Mouse (Mus musculus): Measurements from ENCODE around the gene Gm49318. TPM values are rescaled to one million over a fixed set of nuclear protein-coding genes. Genes with fewer than 3 reads are reported as not detected.
"Not testable (repeated sequence)": the region's sequence is repeated elsewhere in the genome, so short reads cannot be mapped to it uniquely, and the experiment has no call there.

The Gm49318 gene
- total RNA-seq, 2 experiments from 2014 or later = 1.4 to 3.7 TPM

DNA sequence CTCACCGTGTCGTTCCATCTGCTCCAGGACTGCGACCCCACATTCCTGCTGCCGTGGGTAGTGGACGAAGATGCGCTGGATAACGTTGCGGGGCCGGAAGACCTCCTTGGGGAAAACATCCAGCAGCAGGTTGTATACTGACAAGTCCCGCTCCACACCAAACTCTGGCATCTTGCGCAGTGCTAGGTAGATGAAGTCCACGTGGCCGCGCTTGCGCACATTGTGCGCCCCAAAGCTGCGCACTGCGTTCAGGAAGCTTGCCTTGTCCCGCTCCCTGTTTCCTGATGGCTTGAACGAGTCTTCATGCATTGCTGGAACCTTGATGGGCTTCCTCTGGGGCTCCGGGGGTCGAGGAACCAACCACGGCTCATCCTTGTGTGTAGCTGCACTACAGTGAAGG, 5.2 kb upstream of the Gm49318 start:
- intact Hi-C loops (cut with DNase I) = no loop called here
- DNase-seq (ENCODE audit: low spot score in 2 of 2) = no peak

- intact Hi-C loops (cut with DNase I); DNase-seq (ENCODE audit: low spot score in 2 of 2): not testable (repeated sequence)
Measured at GRCm38 (mm10) chr9:22075778-22076177, 4.7 kb upstream of the Gm49318 start.

DNA sequence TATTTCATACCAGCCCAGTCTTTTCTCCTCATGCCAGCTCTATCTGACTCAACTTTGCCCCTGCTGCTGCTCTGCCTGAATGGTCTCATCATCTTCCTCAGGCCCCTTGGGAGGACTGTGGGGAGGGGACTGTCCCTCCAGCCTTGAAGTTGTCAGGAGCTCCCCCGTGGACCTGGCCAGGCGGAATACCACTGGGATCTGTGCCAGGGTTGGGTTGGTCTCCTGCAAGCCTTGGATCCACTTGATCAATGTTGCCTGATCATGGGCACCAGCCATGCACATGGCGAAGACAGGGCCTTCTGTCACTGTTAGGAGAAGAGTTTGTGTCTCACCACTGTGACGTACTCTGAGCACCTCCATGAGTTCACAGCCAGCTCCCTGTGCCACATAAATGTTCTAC, 1.2 kb upstream of the Gm49318 start:
- DNase-seq (ENCODE audit: low spot score in 2 of 2) = no peak
- intact Hi-C loops (cut with DNase I) = no loop called here

DNA sequence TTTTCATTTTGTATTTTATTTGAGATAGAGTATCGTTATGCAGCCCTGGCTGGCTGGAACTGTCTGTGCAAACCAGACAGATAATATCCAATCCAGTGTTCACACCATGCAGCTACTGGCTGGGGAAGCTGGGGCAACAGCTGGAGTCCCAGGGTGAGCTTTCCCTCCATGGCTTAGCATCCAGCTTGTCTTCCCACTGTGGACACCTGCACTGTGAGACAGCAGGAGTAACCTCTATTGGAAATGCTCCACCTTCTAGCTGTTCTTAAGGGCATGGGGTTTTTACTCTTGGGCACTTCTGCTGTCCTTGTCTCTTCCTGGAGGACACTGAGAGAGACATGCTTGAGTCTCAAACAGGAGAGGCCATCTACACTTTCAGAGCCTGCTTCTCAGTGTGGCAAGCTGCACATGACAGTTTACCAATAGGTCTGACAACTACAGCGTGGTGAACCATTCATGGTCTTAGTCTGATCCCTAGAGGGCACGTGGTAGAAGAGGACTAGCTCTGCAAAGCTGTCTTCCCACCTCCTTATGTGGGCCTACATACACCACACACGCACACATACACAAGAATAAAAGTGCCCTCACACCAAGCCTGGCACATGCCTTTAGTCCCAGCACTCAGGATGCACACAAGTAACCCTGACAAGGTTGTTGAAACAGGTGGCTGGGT, 1.0 kb downstream of the Gm49318 start:
- intact Hi-C loops (cut with DNase I) = no loop called here

DNA sequence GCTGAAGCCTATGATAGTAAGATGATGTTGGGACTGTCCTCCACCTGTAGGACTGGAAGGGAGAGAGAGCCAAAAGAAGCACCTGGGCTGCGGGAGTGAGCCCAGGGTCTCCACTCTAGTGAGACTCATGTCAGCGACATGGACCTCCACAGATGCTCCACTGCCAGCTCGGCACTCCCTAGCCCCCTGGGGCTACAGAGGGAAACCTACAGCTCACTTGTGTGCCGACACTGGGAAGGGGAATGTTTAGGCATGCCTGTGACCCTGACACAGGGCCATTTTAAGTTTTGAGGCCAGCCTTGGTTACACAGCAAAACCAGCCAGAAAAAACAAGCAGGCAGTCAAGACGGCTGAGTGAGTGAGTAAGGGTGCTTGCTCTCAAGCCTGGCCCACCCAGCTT, 3.9 kb downstream of the Gm49318 start:
- DNase-seq (ENCODE audit: low spot score in 2 of 2) = no peak
- intact Hi-C loops (cut with DNase I) = loop anchor here (2.0 kb wide), 1 partner anchor 76 kb away; no protein-coding TSS in a partner anchor

More for the DNA sequence above, 1.0 kb downstream of the Gm49318 start:
- no peak for DNase-seq (ENCODE audit: low spot score in 2 of 2)

GRCm38 (mm10) chr9:22066433-22066832, 4.6 kb downstream of the Gm49318 start:
- intact Hi-C loops (cut with DNase I) = loop anchor here (2.0 kb wide), 1 partner anchor 76 kb away; no protein-coding TSS in a partner anchor

DNA sequence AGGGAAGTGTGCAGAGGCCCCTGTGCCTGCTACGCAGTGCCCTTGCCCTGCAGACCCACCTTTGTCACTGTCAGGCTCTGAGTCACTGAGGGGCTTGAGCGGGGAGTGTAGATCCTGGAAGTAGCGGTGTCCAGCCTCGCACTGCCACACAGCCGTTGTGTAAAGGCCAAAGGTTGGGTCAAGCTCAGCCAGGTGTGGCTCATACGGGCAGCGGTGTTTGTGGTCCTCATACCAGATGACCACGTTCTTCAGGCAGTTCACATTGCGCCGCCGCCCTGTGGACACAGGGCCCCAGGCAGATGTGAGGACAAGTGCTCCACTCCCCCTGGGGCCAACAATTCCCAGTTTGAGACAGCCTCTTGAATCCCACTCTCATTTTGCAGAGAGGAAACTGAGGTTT, 5.4 kb downstream of the Gm49318 start:
- no peak for DNase-seq (ENCODE audit: low spot score in 2 of 2)
- intact Hi-C loops (cut with DNase I) = loop anchor here (2.0 kb wide), 1 partner anchor 77 kb away; no protein-coding TSS in a partner anchor

More at GRCm38 (mm10) chr9:22066433-22066832, 4.6 kb downstream of the Gm49318 start:
- peak in 1 of 2 experiments; percentile 61 for DNase-seq (ENCODE audit: low spot score in 2 of 2)

DNA sequence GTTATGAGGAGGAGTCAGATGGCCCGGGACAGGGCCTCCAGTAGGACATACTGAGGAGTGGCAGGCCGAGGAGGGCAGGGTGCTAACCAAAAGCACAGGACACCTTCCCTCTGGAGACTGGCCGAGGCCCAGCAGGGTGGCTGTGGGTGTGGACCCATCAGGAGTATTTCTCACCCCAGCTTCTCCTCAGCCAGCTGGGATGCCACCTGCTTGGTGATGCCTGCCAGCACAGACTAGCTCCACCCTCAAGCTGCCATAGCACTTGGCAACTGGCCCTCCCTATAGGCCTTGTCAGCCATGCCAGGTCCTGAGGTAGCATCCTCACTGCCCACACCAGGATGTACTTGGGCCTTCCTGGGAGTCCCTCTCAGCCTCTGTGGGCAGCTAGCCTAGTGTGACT, 6.7 kb downstream of the Gm49318 start:
- intact Hi-C loops (cut with DNase I) = no loop called here
- DNase-seq (ENCODE audit: low spot score in 2 of 2) = no peak

- intact Hi-C loops (cut with DNase I) = no loop called here
- peak in 1 of 2 experiments; percentile 52 for DNase-seq (ENCODE audit: low spot score in 2 of 2)
Measured at GRCm38 (mm10) chr9:22061339-22061738, 9.7 kb downstream of the Gm49318 start.

DNA sequence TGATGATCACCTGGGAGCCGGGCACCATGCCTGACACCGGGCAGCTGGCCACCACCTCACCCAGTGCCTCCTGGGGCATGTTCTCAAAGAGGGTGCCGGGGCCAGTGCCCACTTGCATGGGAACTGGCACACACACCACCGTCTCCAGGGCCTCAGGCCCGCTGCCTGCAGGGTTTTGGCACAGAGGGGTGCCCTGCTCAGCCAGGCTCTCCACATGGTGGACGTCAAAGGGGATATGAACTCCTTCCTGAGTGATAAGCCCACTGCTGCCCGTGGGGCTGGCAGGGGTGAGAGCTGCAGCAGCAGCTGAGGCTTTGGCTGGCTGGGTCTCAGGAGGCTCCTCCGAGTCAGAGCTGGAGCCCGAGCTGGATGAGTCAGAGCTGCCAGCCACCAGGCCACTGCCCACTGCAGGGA, 13.0 kb downstream of the Gm49318 start:
- no peak for DNase-seq (ENCODE audit: low spot score in 2 of 2)
- intact Hi-C loops (cut with DNase I) = no loop called here

GRCm38 (mm10) chr9:22057031-22057517, 14.0 kb downstream of the Gm49318 start:
- intact Hi-C loops (cut with DNase I) = no loop called here
- no peak for DNase-seq (ENCODE audit: low spot score in 2 of 2)

DNA sequence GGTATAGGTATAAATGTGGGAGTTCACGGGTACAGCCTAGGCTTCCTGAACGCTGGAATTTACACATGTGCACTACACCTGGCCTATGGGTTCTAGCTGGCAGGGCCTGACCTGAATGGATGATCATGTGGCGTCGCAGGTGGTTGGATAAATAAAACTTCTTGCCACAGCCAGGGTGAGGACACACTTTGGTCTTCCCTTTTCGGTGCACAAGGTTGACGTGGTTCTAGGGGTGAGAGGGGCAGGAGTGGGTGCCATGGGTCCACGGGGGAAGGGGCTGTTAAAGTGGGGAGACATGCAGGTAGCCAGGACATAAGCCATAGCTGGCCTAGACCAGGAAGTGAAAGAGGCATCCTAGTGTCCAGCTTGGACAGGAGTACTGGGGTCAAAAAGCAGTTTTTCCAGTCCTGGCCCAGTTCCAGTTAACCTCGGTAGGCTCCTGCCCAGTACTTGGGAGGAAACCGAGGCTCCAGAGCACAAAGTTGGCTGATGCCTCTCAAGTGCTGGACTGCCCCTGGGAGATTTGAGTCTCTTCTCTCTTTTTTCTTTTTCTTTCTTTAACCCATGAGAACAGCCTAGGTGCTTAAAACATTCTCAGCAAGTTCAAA, 14.7 kb downstream of the Gm49318 start:
- intact Hi-C loops (cut with DNase I) = no loop called here
- DNase-seq (ENCODE audit: low spot score in 2 of 2) = no peak

- DNase-seq (ENCODE audit: low spot score in 2 of 2) = no peak
- intact Hi-C loops (cut with DNase I) = no loop called here
Measured at GRCm38 (mm10) chr9:22055713-22056112, 15.3 kb downstream of the Gm49318 start.

DNA sequence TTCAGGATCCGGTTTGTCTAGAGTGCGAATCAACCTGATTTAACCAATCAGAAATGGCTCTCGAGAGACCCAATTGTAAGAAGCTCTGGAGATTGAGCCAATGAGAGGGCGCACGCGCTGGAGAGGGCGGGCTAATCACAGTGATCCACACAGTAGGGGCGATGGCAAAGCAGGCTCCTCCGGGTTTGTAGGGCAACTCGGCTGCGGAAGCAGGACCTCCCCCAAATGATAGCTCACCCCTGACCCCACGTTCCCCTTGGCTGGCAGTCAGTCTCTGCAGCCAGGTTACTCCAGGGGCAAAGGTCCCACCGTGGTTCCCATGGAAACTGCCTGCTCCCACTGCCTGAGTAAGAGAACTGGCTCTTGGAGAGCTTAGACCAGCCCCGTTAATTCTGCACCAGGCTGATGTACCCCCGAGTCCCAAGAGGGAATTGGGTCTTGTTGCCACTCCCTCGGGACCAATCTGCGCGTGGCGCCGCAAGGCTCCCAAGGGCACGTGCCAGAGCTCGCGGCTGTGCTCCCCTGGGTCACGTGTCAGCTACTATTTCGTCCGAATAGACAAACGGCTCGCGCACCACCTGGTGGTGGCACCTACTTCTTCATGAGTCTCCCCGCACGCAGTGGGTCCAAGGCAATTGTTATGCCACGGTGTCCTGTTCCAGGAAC, 16.5 kb downstream of the Gm49318 start:
- peak; percentile 83 to 88 for DNase-seq (ENCODE audit: low spot score in 2 of 2)
- intact Hi-C loops (cut with DNase I) = loop anchor here (5.0 kb wide), 2 partner anchors 42 to 102 kb away; no protein-coding TSS in a partner anchor

DNA sequence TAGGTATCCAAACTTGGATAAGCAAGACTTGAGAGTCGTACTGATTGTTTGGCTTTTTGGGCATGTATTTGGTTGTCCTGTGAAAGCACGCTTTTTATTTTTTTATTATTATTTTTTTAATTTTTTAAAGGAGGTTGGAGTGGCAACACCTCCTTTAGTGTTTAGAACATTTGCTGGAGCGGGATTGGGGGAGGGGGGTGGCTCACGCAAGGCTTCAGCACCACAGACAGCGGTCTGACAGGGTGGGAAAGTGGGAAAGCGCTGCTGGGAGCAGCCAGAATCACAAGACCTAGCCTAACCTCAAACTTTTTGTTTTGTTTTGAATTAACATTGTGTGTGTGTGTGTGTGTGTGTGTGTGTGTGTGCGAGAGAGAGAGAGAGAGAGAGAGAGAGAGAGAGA, 17.4 kb downstream of the Gm49318 start:
- intact Hi-C loops (cut with DNase I) = loop anchor here (5.0 kb wide), 2 partner anchors 41 to 101 kb away; no protein-coding TSS in a partner anchor

DNA sequence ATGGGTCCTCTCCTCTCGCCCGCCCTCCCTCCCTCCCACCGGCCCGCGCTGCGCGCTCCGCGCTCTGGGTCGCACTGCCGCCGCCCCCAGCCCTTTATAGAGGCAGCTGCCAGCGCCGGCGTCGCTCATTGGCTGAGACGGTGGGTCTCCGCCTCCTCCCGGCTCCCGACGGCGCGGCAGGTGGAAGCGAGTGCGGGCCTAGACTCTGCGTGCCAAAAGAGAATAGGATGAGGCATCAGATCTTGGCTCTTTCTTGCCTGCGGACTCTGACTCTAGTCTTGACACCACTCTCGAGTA, 19.2 kb downstream of the Gm49318 start, which contains the start of gene Elavl3:
Gene Elavl3 (minus strand): TSS at position 66 of the 297 bp plus-strand sequence.
- intact Hi-C loops (cut with DNase I) = loop anchor here (5.0 kb wide), 2 partner anchors 40 to 100 kb away; no protein-coding TSS in a partner anchor
- peak; percentile 85 to 87 for DNase-seq (ENCODE audit: low spot score in 2 of 2)

More for the DNA sequence above, 17.4 kb downstream of the Gm49318 start:
- no peak for DNase-seq (ENCODE audit: low spot score in 2 of 2)

DNA sequence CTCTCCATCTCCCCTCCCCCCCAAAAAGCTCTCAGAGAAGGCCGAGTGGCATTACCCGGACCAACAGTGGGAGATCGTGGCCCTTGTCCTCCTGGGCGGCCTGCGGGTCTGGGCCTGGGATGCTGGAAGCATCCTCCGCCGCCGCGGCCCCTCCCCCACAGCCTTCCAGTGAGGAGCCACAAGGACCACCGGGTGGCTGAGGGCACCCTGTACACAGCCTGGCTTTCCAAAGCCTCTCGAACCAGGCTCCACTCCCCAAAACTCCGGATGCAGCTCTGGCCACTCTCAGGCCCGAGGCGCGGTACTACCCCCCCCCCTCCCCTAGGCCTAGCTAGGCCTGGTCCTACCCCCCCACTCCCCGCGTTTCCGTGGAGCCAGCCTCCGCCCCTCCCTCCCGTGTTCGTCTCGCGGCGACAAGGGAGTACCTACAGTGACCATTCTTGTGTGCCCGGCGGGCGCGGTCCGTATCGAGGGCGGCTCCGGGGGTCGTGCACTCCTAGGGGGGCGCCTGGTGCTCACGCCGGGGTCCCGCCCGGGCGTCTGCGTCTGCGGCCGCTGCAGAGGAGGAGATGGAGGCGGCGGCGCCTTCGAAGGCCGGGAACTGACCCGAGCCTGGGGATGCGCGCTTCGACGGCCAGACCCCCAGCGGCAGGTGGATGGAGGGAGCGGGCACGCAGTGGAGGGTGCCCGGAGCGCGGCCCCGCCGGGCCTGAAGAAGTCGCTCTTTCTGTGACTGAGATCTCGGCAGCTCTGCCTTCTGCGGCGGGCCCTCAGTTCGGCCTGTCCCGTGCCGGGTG, 19.7 kb downstream of the Gm49318 start:
- intact Hi-C loops (cut with DNase I) = loop anchor here (5.0 kb wide), 2 partner anchors 39 to 99 kb away; no protein-coding TSS in a partner anchor
- DNase-seq (ENCODE audit: low spot score in 2 of 2) = peak in 1 of 2 experiments; percentile 39

- intact Hi-C loops (cut with DNase I) = loop anchor here (5.0 kb wide), 2 partner anchors 38 to 98 kb away; no protein-coding TSS in a partner anchor
Measured at GRCm38 (mm10) chr9:22050351-22050889, 20.6 kb downstream of the Gm49318 start.

More at GRCm38 (mm10) chr9:22050351-22050889, 20.6 kb downstream of the Gm49318 start:
- DNase-seq (ENCODE audit: low spot score in 2 of 2) = peak; percentile 52 to 64

Data from left cerebral cortex, postnatal 14 days (tissue).